Mouse (Mus musculus): Measurements from ENCODE around the gene Rrbp1.

The Rrbp1 gene

DNA sequence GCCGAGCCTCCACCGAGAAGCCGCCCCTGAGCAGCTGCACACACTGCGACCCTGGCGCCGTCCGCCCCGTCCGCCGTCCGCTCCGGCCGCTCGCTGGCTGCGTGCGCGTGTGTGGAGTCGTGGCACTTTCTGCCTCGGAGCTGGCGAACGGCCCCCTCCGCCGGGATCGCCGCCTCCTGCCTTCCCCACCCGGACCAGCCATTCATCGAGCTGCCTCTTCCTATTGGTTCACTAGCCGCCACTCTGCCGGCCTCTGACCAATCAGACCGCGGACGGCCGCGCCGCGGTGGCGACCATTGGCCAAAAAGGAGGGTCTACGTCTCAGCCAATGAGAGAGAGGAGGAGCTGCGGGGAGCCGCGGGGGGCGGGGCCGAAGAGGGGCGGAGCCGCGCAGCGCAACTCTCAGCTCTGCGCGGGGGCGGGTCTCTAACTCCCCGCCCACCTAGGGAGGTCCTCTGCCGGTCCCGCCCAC lies at the start of gene Rrbp1:
TSS of gene Rrbp1 (minus strand) at position 184 of the 472 bp plus-strand sequence.
- in situ Hi-C loops (cut with MboI, MseI) = loop anchor here (25.0 kb wide), 1 partner anchor 201 kb away; no protein-coding TSS in a partner anchor

DNA sequence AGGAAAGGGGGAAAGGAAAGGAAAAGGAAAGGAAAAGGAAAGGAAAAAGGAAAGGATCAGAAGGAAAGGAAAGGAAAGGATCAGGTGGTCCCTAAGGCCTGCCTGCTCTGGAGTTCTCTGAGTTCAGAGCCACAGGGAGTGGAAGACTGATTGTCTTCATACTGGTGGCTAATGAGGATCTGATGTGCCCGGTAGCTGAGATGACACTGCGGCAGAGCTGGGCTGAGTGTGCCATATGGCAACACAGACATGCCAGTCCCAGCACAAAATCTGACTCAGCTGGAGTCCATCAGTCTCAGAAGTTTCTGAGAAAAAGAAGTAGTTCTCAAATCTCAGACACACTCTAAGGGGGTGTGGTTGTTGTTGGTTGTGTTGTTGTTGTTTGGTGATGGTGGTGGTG lies 46.7 kb upstream of the Rrbp1 start:
- in situ Hi-C loops (cut with MboI, MseI) = no loop called here

DNA sequence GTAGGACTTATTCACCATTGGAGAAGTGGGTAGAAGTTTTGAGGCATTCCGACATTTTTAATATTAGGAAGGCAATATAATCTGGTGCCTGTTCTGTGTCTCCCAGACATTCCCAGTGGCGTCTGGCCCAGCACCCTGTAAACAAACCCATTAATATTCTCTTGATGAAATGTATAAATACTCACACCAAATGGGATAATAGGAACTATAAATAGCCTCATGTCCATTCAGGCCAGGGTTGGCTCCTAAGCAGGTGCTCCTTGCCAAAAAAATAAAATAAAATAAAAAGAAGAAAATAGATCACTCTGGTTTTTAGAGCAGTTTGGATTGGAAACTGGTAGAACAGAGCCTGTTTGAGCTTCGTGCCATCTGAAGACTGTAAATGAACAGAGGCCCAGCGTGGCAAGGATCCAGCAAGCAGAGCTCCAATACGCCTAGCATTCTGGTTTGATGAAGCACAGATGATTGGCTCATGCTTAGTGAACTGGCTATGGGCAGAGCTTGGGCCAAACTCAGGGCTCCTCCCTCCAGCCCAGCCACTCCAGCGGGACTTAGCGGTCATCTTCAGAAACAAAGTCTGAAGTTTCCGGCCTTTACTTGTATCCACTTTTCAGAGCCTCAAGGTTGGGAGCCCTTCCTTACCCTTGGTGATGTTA lies 41.5 kb upstream of the Rrbp1 start:
- in situ Hi-C loops (cut with MboI, MseI) = no loop called here

DNA sequence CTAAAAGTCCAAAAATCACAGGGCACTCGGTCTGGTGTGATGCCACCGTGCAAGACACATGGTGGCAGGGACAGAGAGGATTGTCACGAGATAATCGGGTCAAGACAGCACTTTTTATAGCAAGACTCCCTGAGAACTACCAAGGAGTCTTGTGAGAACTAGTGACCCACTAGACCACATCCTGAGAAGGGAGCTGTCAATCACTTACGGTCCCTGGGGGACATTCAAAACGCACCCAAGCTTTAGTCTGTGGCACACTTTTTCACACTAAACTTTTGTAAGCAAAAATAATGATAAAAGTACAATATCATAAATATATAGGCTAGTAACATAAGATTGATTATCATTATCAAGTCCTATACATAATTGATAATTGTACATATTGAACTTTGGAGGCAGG lies 39.8 kb upstream of the Rrbp1 start:
- in situ Hi-C loops (cut with MboI, MseI) = no loop called here

DNA sequence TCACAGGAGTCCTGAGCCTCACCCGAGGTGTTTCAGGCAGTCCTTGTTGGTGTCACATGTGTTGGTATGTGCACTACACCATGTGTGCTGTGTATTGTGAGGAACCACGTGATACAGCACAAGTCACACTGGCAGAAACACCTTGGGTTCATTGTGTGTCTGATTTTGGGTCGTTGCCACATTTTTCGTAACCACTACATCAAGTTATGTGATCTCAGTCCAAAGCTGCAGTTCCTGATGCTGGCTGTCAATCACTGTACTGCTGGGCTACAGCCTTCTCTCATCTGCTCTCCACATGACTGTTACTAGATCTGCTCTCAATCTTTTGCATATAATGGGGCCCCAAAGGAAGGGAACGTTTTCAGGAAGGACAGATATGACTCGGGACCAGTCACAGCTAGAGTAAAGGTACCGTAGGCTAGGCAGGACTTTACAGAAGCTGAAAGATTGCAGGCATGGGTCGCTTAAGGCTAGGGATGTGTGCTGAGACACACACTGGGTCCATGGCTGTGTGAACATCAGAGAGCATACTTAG lies 39.1 kb upstream of the Rrbp1 start:
- in situ Hi-C loops (cut with MboI, MseI) = no loop called here

DNA sequence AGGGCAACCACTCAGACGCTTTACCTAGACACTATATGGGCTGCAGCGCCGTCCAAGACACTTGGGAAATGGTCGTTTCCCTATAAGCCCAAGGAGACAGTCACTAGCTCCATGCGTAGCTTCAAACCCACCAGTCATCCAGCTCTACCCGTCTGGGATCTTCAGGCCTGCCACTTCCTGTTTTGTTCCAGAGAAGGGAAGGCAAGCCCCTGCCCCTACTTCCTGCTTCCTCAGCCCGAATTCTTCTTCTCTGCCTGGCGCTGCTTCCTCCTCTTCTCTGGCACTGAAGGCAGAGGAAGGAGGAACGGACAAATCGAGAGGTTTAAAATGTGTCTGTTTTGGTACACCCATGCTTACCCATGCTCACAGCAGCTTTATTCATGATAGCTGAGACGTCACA lies 35.9 kb upstream of the Rrbp1 start:
- in situ Hi-C loops (cut with MboI, MseI) = no loop called here

DNA sequence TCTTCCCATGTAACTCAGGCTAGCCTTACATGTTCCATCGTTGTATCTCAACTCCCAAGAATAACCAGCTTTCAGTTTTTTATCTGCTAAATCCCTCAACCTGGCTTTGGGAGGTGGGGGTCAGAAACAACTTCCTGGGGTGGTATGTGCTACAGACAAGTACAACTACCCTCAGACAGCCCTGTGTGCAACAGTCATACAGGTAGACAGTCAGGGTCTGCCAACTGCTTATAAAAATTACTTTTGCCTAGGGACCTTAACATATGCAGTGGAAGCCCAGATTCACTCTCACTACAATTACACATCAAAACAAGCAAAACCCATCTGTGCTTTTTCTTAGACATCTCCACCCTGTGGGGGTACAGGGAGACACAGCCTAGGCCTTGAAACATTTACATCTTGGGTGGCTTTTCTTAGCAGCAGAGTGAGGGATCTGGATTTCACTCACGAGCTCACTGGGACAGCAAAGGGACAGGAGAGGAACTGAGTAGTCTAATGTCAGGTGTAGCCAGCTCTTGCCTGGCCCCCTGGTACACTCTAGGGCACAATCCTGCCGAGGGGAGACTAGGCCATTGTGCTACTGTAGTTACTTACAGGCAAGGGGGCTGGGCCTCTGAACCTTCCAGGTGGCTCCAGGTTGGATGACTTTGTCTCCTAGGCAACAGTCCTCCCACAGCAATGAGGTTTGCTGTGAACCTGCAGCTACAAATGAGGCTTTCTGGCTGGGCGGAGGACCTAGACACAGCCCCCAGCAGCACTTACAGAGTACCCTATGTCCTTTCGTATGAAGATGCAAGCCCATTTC lies 34.9 kb upstream of the Rrbp1 start:
- in situ Hi-C loops (cut with MboI, MseI) = no loop called here

DNA sequence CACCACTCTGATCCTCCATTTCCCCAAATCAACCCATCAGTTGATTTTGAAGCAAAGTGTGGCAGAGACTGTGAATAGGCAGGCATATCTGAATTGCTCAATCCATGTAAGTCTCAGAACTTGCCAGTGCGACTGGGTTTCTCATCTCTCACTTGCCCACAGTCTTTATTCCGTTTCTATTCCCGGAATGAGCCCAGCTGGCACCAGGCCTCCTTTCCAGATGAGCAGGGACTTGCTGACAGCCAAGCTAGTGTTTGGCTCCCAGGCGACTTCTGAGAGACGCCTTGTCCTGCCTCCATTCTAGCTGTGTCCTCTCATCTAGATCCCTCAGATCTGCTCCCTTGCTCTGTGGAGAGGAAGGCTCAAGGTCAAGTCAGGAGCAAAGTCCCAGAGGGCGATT lies 33.7 kb upstream of the Rrbp1 start:
- in situ Hi-C loops (cut with MboI, MseI) = no loop called here

DNA sequence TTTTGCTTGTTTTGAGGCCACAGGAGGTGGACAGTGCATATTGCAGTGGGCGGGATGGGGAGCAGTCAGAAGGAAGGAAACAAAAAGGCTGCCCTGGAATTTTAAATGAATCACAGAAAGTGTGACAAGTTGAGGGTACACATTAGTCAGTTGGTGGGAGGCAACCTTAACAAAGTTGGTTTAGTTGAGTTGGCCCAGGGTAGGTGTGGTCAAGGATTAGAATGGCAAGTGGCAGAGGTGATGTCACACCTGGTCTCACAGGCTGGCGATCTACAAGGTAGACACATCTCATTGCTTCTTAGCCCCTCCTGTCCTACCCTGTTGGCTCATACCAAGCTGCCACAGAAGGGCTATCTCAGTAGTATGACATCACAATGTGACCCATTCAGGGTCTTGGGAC lies 21.6 kb upstream of the Rrbp1 start, which contains the start of gene Banf2:
TSS of gene Banf2 (plus strand) at position 396 of the 400 bp plus-strand sequence.
- in situ Hi-C loops (cut with MboI, MseI) = no loop called here

DNA sequence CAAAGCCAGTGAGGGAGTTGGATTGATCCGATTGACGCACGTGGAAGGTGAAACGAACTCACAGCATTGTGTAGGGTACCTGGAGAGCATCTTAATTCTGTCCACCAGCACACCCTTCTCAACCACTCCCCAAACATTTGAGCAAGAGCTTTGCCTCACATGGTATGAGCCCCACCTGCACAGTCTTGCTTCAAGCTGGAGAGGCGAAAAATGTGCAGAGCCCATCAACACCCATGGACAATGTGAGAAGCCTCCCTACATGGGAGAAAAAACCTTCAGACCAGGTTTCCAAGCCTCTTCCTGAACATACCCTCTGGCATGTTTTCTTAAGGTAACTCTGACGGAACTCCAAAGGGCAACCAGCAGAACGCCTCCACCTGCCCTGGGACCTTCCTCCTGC lies 19.7 kb upstream of the Rrbp1 start:
- in situ Hi-C loops (cut with MboI, MseI) = no loop called here

DNA sequence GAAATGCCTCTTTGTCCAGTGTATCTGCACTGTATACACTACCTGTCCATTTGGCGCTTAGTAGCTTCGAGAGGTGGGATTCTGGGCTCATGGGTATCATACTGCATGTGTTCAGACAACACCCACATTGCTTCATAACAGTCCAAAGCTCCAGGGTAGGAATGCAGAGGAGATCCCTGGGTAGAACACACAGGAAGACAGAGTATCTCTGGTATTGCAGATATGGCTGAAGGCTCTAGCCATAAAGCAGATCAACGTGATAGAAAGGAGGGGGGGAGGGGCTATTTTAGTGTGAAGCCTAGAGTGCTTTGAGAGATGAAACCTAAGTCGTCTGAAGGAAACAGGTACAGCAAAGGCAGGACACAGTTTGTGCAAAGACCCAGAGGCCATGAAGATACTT lies 15.4 kb upstream of the Rrbp1 start:
- in situ Hi-C loops (cut with MboI, MseI) = no loop called here

DNA sequence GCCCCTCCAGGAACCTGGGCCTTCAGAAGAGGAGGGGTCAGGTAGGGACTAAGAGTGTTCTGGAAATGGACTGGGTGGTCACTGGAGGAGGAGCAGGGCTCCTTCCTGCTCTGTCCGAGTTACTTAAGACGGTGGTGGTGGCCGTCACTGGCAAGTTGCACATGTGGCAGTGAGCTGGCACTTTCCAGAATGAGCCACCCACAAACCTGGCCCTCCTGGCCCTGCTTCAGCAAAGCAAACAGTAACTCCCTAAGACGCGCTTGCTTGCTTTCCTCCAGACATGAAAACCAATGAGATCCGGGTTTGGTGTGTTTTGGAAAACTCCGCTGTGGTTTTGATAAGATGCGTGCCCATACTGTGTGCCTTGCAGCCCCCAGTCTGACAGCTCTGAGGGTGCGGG lies 14.3 kb upstream of the Rrbp1 start:
- in situ Hi-C loops (cut with MboI, MseI) = no loop called here

DNA sequence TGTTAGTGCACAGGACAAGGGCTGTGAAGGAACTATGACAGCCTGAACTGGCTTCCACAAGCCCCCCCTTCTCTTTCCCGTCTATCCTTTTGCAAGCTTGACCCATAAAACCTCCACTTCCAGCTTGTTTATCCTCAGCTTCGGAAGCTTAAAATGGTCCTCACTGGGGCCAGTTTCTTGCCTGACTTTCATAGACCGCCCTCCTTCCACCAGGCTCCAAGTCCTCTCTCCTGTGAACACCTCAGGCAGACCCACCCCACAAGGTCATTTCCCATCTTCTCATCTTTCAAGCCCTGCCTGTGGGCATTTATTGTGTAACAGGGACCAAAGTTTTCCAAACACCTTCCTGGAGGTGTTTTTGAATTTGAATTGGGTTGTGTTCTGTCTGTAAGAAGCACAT lies 11.4 kb upstream of the Rrbp1 start:
- in situ Hi-C loops (cut with MboI, MseI) = loop anchor here (25.0 kb wide), 1 partner anchor 190 kb away; no protein-coding TSS in a partner anchor

DNA sequence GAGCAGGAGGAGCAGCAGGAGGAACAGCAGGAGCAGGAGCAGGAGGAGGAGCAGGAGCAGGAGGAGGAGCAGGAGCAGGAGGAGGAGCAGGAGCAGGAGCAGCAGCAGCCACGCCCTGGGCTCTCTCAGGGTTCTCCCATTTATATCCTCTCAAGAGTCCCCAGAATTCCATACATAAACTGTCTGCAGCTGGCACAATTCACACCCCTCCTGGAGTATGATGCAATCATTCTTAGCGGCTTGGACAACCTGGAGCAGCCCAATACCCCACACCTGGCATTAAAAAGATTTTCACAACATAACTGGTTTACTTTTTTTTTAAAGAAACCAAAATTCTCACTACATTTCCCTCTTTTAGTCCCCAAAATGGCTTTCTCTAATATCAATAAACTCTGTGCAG lies 8.9 kb upstream of the Rrbp1 start:
- in situ Hi-C loops (cut with MboI, MseI) = loop anchor here (25.0 kb wide), 1 partner anchor 192 kb away; no protein-coding TSS in a partner anchor

DNA sequence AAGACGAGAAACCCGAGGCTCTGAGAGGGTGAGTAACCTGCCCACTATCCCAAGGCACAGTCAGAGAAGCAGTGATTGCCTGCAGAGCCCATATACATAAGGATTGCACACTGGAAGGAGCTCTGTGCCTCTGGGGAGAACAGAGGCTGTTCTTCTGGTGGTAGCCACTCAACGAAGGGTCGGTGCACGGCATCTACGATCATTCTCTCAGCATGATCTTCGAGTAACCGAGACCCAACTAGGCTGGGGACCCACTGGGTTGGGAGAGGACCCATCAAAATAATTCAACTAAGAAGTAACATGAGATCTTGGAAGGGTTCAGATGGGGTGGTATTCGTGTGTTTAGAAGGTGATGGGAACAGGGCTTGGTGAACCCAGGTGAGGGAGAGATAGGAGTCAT lies 4.8 kb upstream of the Rrbp1 start:
- in situ Hi-C loops (cut with MboI, MseI) = loop anchor here (25.0 kb wide), 1 partner anchor 196 kb away; no protein-coding TSS in a partner anchor

DNA sequence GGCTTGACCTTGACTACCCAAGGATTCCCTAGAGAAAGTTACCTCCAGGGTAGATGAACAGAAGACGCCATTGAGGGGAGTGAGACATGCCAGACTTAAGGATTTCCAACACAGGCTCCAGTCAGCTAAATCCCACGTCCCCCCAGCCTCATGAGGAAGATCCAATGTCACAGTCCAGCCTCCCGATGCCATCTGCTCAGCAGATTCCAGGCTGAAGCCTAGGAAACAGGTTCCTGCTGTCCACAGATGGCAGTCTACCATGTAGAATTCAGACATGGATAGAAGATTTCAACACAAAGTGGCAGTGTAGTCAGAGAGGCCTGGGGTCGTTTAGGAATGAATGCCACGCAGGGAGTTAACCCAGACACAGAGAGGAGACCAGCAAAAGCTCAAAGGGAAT lies 3.4 kb upstream of the Rrbp1 start:
- in situ Hi-C loops (cut with MboI, MseI) = loop anchor here (25.0 kb wide), 1 partner anchor 198 kb away; no protein-coding TSS in a partner anchor

DNA sequence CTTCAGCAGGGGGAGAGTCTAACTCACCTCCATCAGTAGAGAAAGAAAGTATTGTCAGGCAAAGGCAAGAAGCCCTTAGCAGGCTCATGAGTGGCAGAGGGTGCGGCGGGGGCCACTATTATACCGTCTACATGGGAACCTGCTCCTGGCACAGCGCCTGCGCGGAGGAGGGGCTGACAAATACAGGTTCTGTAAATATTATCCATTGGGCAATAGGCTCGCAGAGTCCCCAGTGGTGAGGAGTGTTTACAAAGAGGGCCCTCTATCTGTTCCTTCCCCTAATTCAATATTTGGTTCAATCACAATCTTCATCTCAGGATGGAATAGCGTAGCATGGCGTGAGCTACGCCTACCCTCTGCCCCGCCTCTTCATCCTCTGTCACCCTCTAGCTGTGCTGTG lies 3.0 kb upstream of the Rrbp1 start:
- in situ Hi-C loops (cut with MboI, MseI) = loop anchor here (25.0 kb wide), 1 partner anchor 198 kb away; no protein-coding TSS in a partner anchor

DNA sequence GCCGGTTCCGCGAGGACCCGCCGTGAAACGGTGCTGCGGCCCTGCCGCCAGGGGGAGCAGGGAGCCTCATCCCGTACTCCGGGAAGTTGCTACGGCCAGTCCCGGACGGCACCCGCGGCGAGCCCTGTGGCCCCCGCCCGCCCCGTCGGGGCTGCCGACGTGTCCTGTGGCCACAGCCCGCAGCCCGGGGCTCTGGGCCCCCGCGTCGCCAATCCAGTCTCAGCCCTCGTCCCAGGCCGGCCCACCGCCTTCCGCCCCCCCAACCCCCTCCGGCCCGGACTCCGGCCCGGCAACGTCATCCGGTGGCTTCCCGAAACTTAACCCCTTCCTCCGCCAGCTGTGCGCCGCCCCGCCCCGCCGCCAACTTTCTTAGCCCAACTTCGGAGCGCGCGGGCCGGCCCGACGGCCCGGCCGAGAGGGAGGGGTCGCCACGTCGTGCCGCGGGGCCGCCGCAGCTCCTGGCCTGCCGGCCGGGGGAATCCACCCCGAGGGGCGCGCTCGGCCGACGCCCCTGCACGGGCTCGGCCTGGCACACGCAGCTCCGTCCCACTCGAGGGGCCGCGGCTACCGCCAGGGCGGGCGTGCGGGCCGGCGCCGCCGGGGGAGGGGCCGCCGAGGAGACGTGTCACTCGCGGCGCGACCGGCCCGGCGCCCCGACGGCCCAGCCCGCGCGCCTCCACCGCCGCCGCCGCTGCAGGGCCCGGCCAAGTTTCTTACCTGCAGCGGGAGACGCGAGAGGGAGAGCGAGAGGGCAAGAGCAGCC lies 600 bp downstream of the Rrbp1 start:
- in situ Hi-C loops (cut with MboI, MseI) = loop anchor here (25.0 kb wide), 1 partner anchor 202 kb away; no protein-coding TSS in a partner anchor

DNA sequence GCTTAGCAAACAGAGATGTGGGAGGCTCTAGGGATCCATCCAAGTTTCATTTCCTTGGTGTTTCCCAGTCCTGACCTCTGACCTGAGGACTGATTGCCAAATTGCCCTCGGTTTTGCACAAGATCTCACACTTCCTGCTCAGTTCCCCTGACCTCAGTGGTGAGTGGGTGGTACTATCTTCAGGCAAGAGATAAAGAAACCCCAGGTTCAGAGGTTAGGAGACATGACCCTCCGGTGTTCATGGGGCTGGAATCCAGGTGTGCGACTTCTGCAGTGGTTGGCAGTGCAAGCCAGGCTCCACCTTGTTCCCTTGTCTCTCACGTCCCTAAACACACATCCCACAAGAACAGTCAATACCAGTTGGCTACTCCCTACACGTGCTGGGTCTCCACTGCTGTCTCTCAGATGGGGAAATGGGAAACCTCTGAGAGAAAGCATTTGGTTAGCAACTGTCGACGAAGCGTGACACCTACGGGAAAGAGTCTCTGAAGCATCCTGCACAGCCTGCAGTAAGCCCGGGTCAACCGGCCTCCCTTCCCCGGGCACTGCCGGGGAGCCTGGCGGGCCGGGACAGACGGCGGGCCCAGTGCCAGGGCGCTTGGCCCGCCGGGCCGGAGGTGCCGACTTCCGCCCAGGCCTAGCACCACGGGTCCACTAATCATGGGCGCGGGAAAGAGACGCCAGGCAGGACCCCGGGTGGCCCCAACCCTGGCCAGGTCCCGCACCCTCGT lies 1.3 kb downstream of the Rrbp1 start:
- in situ Hi-C loops (cut with MboI, MseI) = loop anchor here (25.0 kb wide), 1 partner anchor 203 kb away; no protein-coding TSS in a partner anchor

DNA sequence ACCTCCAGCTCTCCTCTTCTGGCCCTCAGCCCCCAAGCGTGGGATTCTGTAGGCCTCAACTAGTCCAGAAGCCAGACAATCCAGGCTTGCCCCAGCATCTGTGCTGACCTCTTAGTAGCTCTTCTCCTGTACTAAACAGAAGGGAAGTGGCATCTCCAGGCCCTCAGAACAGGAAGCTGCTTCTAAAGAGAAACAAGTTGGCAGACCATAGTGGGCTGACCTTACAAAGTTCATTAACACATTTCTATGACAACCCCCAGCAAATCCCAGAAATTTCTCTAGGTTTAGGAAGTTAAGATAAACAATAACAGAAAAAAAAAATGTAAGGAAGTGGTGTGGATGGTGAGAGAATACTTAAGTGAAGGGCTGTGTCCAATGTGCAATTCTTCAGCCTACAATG lies 2.0 kb downstream of the Rrbp1 start:
- in situ Hi-C loops (cut with MboI, MseI) = loop anchor here (25.0 kb wide), 1 partner anchor 203 kb away; no protein-coding TSS in a partner anchor

DNA sequence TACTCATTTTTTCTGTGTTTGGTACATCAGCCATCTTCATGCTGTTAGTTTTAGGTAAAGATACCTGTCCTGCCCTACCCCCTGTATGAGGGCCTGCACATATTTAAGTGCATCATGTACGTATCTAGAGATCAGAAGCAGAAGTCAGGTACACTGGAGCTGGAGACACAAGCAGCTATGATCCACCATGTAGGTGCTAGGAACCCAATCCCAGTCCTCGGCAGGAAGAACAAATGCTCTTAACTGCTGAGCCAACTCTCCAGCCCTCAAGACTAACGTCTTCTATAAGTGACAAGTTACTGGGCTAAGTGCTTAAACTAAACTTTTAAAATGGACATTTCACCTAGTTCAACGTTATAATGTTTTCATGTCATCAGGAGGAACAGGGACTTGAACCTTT lies 3.9 kb downstream of the Rrbp1 start:
- in situ Hi-C loops (cut with MboI, MseI) = loop anchor here (25.0 kb wide), 1 partner anchor 205 kb away; no protein-coding TSS in a partner anchor
